Mouse (Mus musculus): Measurements from ENCODE around the gene Fam129c. TPM values are rescaled to one million over a fixed set of nuclear protein-coding genes. Genes with fewer than 3 reads are reported as not detected.

Gene Fam129c
- polyA plus RNA-seq, 2 experiments: 0.56 to 1.1 TPM

DNA sequence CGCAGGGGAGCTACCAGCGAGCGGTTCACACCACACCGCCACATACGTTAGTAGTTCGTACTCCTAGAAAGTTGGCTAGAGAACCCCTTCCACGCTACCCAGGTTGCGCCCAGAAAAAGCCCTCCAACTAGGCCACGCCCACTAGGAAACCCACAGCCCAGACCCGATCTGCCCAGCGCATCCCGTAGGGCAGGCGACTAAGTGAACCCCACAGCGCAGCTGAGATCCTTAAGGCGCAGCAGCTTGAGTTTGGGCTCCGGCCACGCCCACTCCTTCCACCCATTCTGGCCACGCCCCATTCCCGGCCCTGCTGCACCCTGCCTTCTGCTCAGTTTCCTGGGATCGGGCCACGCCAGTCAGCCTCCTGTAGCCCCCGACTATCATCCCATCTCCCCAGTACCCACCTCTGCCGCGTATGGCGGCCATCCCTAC lies 32.3 kb downstream of the Fam129c start:
- peaks cover 27% of the 10 kb centered on the region for H3K27me3 ChIP-seq (ENCODE audit: control insufficient read depth, insufficient read depth, low read length)
- peak overlapping the region in 1 of 2 experiments; percentile 53; a peak in 2 of 4 replicates for H3K4me3 ChIP-seq (ENCODE audit: insufficient read depth in 1 of 2, low read depth in 2 of 2, low read length in 2 of 2)
- no peak overlapping the region; the same call in 1 of the 2 replicates for H3K9ac ChIP-seq (replicated peaks)
- no peaks in the 10 kb centered on the region for H3K9me3 ChIP-seq (ENCODE audit: control insufficient read depth, low read length)
- H3K36me3 ChIP-seq (replicated peaks; ENCODE audit: control insufficient read depth, insufficient read depth, low read depth): no peaks in the 10 kb centered on the region
- H3K27ac ChIP-seq: no peak overlapping the region
- peaks cover 7 to 16% of the 10 kb centered on the region in 2 experiments for H3K4me1 ChIP-seq (replicated peaks; ENCODE audit: control insufficient read depth in 2 of 2, insufficient read depth in 2 of 2, low read length in 1 of 2)
- ATAC-seq (ENCODE audit: insufficient read depth) (peak; percentile 16; the same call in 1 of the 2 replicates), DNase-seq (ENCODE audit: low read depth in 3 of 3, low spot score in 3 of 3) (no peak)
- no peak for TF ChIP-seq EP300 (IDR thresholded peaks at IDR 0.05; ENCODE audit: low read depth)
- no peak for TF ChIP-seq CTCF (IDR thresholded peaks at IDR 0.05; ENCODE audit: low read depth)
- 5% methylated on average over 25 of the region's 25 CpGs for WGBS (ENCODE audit: insufficient replicate concordance)
- peak overlapping the region; percentile 80 for H3K4me2 ChIP-seq (ENCODE audit: low read depth)

DNA sequence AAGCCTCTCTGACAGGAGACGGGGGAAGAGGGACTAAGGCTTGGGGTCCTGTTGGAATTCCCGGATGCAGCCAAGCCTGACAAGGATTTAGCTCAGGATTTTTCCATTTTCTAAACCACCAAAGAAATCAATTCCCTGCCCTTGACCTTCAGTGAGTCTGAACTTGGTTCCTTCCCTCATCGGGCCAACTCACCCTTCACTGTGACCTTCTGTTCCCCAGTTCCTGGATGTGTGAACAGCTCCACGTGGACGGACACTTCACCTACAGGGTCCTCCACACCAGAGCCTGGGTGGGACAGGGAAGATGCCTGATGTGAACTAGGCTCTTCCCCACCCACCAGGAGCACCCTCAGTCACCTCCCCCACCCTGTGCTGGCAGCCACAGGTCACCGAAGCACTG lies 33.3 kb downstream of the Fam129c start:
- no peak overlapping the region for H3K4me2 ChIP-seq (ENCODE audit: low read depth)
- H3K27ac ChIP-seq: no peak overlapping the region
- no peaks in the 10 kb centered on the region for H3K9me3 ChIP-seq (ENCODE audit: control insufficient read depth, low read length)
- TF ChIP-seq EP300 (IDR thresholded peaks at IDR 0.05; ENCODE audit: low read depth): no peak
- TF ChIP-seq CTCF (IDR thresholded peaks at IDR 0.05; ENCODE audit: low read depth): no peak
- 73% methylated on average over 6 of the region's 6 CpGs for WGBS (ENCODE audit: insufficient replicate concordance)
- no peak for ATAC-seq (ENCODE audit: insufficient read depth)
- H3K36me3 ChIP-seq (replicated peaks; ENCODE audit: control insufficient read depth, insufficient read depth, low read depth): no peaks in the 10 kb centered on the region
- no peak for DNase-seq (ENCODE audit: low read depth in 3 of 3, low spot score in 3 of 3)
- H3K9ac ChIP-seq (replicated peaks): no peak overlapping the region
- H3K4me3 ChIP-seq (ENCODE audit: insufficient read depth in 1 of 2, low read depth in 2 of 2, low read length in 2 of 2): no peak overlapping the region
- peaks cover 7 to 16% of the 10 kb centered on the region in 2 experiments for H3K4me1 ChIP-seq (replicated peaks; ENCODE audit: control insufficient read depth in 2 of 2, insufficient read depth in 2 of 2, low read length in 1 of 2)
- peaks cover 27% of the 10 kb centered on the region for H3K27me3 ChIP-seq (ENCODE audit: control insufficient read depth, insufficient read depth, low read length)

DNA sequence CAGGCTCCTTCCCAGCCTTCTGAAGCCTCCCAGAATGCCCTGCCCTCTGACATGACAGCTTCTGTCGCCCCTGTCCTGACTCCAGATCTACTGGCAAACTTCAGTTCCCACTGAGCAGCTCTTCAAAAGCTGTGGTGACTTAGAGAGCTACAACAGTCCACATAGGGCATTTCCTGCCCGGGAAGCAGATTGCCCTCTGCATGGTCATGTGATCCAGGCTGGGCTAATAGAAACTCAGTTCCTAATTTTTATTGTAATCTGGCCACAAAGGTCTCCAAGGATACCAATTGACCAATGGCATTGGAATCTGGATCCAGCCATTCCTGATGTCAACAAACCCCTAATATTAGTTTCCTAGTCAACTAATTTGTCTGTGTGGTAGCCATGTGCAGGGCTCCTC lies 34.4 kb downstream of the Fam129c start:
- H3K36me3 ChIP-seq (replicated peaks; ENCODE audit: control insufficient read depth, insufficient read depth, low read depth): no peaks in the 10 kb centered on the region
- H3K27ac ChIP-seq: no peak overlapping the region
- no peak overlapping the region for H3K4me3 ChIP-seq (ENCODE audit: insufficient read depth in 1 of 2, low read depth in 2 of 2, low read length in 2 of 2)
- ATAC-seq (ENCODE audit: insufficient read depth) (no peak), DNase-seq (ENCODE audit: low read depth in 3 of 3, low spot score in 3 of 3) (no peak)
- peaks cover 7 to 16% of the 10 kb centered on the region in 2 experiments for H3K4me1 ChIP-seq (replicated peaks; ENCODE audit: control insufficient read depth in 2 of 2, insufficient read depth in 2 of 2, low read length in 1 of 2)
- peaks cover 27% of the 10 kb centered on the region for H3K27me3 ChIP-seq (ENCODE audit: control insufficient read depth, insufficient read depth, low read length)
- H3K9me3 ChIP-seq (ENCODE audit: control insufficient read depth, low read length): no peaks in the 10 kb centered on the region
- H3K4me2 ChIP-seq (ENCODE audit: low read depth): no peak overlapping the region
- 31% methylated on average over 2 of the region's 2 CpGs for WGBS (ENCODE audit: insufficient replicate concordance)
- no peak overlapping the region for H3K9ac ChIP-seq (replicated peaks)
- no peak for TF ChIP-seq EP300 (IDR thresholded peaks at IDR 0.05; ENCODE audit: low read depth)
- TF ChIP-seq CTCF (IDR thresholded peaks at IDR 0.05; ENCODE audit: low read depth): no peak

DNA sequence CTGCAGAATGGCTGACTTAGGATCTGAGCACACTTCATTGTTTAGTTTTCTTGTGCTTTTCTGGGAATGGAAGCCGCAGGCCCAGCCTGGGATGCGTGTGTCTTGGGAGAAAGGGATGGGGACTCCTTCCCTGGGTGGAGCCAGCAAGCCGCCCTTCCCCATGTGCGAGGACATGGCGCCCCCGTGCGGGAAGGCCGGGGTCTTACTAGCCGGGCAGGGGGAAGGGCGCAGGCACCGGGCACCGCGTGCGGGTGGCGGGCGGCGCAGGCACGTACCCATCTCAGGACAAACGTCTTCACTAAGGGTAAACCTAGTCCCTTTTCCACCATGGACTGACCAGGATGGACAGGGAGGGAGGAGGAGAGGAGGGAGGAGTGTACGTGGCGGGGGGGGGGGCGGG lies 35.7 kb downstream of the Fam129c start:
- Histone ChIP-seq H3K4me3 (ENCODE audit: insufficient read depth in 1 of 2, low read depth in 2 of 2, low read length in 2 of 2) (no peak overlapping the region), H3K9me3 (ENCODE audit: control insufficient read depth, low read length) (no peaks in the 10 kb centered on the region), H3K4me2 (ENCODE audit: low read depth) (no peak overlapping the region), H3K27ac (no peak overlapping the region), H3K27me3 (ENCODE audit: control insufficient read depth, insufficient read depth, low read length) (peaks cover 27% of the 10 kb centered on the region), H3K36me3 (replicated peaks; ENCODE audit: control insufficient read depth, insufficient read depth, low read depth) (no peaks in the 10 kb centered on the region), H3K9ac (replicated peaks) (no peak overlapping the region), H3K4me1 (replicated peaks; ENCODE audit: control insufficient read depth in 2 of 2, insufficient read depth in 2 of 2, low read length in 1 of 2) (peaks cover 7 to 13% of the 10 kb centered on the region in 2 experiments)
- ATAC-seq (ENCODE audit: insufficient read depth) (no peak), DNase-seq (ENCODE audit: low read depth in 3 of 3, low spot score in 3 of 3) (no peak)
- no peak for TF ChIP-seq EP300 (IDR thresholded peaks at IDR 0.05; ENCODE audit: low read depth)
- TF ChIP-seq CTCF (IDR thresholded peaks at IDR 0.05; ENCODE audit: low read depth): peak; percentile 69
- WGBS (ENCODE audit: insufficient replicate concordance): 5% methylated on average over 18 of the region's 22 CpGs

DNA sequence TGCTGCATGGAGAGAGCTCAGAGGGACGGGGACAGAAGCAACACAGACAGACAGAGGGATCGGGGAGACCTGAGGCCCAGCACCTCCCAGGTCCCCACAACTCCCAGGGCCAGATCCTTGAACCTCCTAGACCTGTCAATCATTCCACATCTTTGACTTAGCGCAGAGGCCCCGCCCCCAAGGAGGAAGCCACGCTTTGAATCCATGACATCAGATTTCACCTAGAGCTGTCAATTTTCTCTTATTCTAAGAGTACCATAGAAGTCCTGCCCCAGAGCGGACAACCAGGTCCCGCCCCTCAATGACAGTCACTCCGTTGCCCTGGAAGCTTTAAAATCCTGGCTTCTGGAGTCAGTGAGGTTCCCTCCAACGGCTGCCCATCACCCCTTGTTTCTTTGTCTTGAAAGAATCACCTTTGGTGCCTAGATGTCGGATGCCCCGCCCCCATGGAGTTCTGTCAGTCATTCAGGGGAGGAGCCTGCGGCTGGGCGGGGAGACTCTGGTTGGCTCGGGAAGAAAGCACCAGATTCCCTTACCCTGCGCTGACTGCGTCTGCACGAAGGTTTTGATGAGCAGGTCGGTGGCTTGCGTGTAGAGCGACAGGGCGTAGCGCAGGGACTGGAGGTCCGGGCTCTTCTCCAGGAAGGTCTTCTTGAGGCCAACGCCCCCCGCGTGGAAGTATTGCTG lies 36.7 kb downstream of the Fam129c start:
- Histone ChIP-seq H3K27ac (no peak overlapping the region), H3K36me3 (replicated peaks; ENCODE audit: control insufficient read depth, insufficient read depth, low read depth) (no peaks in the 10 kb centered on the region), H3K9me3 (ENCODE audit: control insufficient read depth, low read length) (no peaks in the 10 kb centered on the region), H3K4me3 (ENCODE audit: insufficient read depth in 1 of 2, low read depth in 2 of 2, low read length in 2 of 2) (no peak overlapping the region), H3K4me2 (ENCODE audit: low read depth) (peak overlapping the region; percentile 13; the same call in 1 of the 2 replicates), H3K9ac (replicated peaks) (no peak overlapping the region), H3K27me3 (ENCODE audit: control insufficient read depth, insufficient read depth, low read length) (peaks cover 27% of the 10 kb centered on the region), H3K4me1 (replicated peaks; ENCODE audit: control insufficient read depth in 2 of 2, insufficient read depth in 2 of 2, low read length in 1 of 2) (peaks cover 7% of the 10 kb centered on the region in 2 experiments; a peak in 3 of 4 replicates)
- DNase-seq (ENCODE audit: low read depth in 3 of 3, low spot score in 3 of 3) (peak in 1 of 3 experiments; percentile 66), ATAC-seq (ENCODE audit: insufficient read depth) (peak; percentile 61)
- 2% methylated on average over 26 of the region's 26 CpGs for WGBS (ENCODE audit: insufficient replicate concordance)
- TF ChIP-seq EP300 (IDR thresholded peaks at IDR 0.05; ENCODE audit: low read depth) (no peak), CTCF (IDR thresholded peaks at IDR 0.05; ENCODE audit: low read depth) (no peak)
